Mouse (Mus musculus): Measurements from ENCODE around the gene Plcl2. TPM values are rescaled to one million over a fixed set of nuclear protein-coding genes. Genes with fewer than 3 reads are reported as not detected.
"Not testable (repeated sequence)": the region's sequence is repeated elsewhere in the genome, so short reads cannot be mapped to it uniquely, and the experiment has no call there.

The Plcl2 gene
- polyA plus RNA-seq, 1 experiment from 2014 or later: 7.7 TPM

- 79% methylated on average over 4 of the region's 4 CpGs for WGBS
- Histone ChIP-seq H3K9ac (replicated peaks) (no peak overlapping the region), H3K27ac (replicated peaks) (no peak overlapping the region)
Observed at GRCm38 (mm10) chr17:50515926-50516325, 6.7 kb downstream of the Plcl2 start.

GRCm38 (mm10) chr17:50517781-50518415, 8.7 kb downstream of the Plcl2 start:
- H3K27me3 ChIP-seq: no peaks in the 10 kb centered on the region
- H3K4me2 ChIP-seq (replicated peaks): no peak overlapping the region
- no peak overlapping the region for H3K9ac ChIP-seq (replicated peaks)
- H3K36me3 ChIP-seq: no peaks in the 10 kb centered on the region
- no peaks in the 10 kb centered on the region for H3K9me3 ChIP-seq
- 82% methylated on average over 6 of the region's 6 CpGs for WGBS
- no peak overlapping the region for H3K4me3 ChIP-seq
- peaks cover 10% of the 10 kb centered on the region for H3K4me1 ChIP-seq
- no peak overlapping the region for H3K27ac ChIP-seq (replicated peaks)
- ATAC-seq (ENCODE audit: low FRiP score, low read depth): no peak

More at GRCm38 (mm10) chr17:50515926-50516325, 6.7 kb downstream of the Plcl2 start:
- peaks cover 12% of the 10 kb centered on the region for H3K4me1 ChIP-seq
- H3K9me3 ChIP-seq: no peaks in the 10 kb centered on the region
- no peaks in the 10 kb centered on the region for H3K27me3 ChIP-seq
- H3K4me3 ChIP-seq: no peak overlapping the region
- no peak overlapping the region for H3K4me2 ChIP-seq (replicated peaks)
- H3K36me3 ChIP-seq: no peaks in the 10 kb centered on the region
- no peak for ATAC-seq (ENCODE audit: low FRiP score, low read depth)

GRCm38 (mm10) chr17:50519588-50519987, 10.4 kb downstream of the Plcl2 start:
- Histone ChIP-seq H3K36me3 (no peaks in the 10 kb centered on the region), H3K4me1 (0 out of 2 replicates have a peak, but pooled peaks cover 4% of the 10 kb centered on the region), H3K9ac (replicated peaks) (no peak overlapping the region), H3K4me2 (replicated peaks) (no peak overlapping the region), H3K9me3 (no peaks in the 10 kb centered on the region), H3K4me3 (no peak overlapping the region), H3K27ac (replicated peaks) (no peak overlapping the region), H3K27me3 (no peaks in the 10 kb centered on the region)
- WGBS: 92% methylated on average over 5 of the region's 5 CpGs
- ATAC-seq (ENCODE audit: low FRiP score, low read depth): no peak

GRCm38 (mm10) chr17:50522473-50523083, 13.4 kb downstream of the Plcl2 start:
- Histone ChIP-seq H3K9ac (replicated peaks) (no peak overlapping the region), H3K9me3 (no peaks in the 10 kb centered on the region), H3K27ac (replicated peaks) (no peak overlapping the region), H3K4me1 (peaks cover 10% of the 10 kb centered on the region), H3K27me3 (no peaks in the 10 kb centered on the region), H3K4me3 (no peak overlapping the region), H3K36me3 (no peaks in the 10 kb centered on the region), H3K4me2 (replicated peaks) (no peak overlapping the region)
- 89% methylated on average over 5 of the region's 5 CpGs for WGBS
- ATAC-seq (ENCODE audit: low FRiP score, low read depth): no peak

GRCm38 (mm10) chr17:50524970-50525369, 15.8 kb downstream of the Plcl2 start:
- Histone ChIP-seq H3K27ac (replicated peaks) (no peak overlapping the region), H3K4me2 (replicated peaks) (no peak overlapping the region), H3K9ac (replicated peaks) (no peak overlapping the region), H3K9me3 (no peaks in the 10 kb centered on the region), H3K27me3 (no peaks in the 10 kb centered on the region), H3K36me3 (no peaks in the 10 kb centered on the region), H3K4me1 (peaks cover 10% of the 10 kb centered on the region), H3K4me3 (no peak overlapping the region)
- WGBS: 74% methylated on average over 6 of the region's 6 CpGs
- no peak for ATAC-seq (ENCODE audit: low FRiP score, low read depth)

- Histone ChIP-seq H3K36me3 (no peaks in the 10 kb centered on the region), H3K27ac (replicated peaks) (no peak overlapping the region), H3K4me2 (replicated peaks) (no peak overlapping the region), H3K4me3 (no peak overlapping the region), H3K9ac (replicated peaks) (no peak overlapping the region), H3K27me3 (no peaks in the 10 kb centered on the region), H3K9me3 (no peaks in the 10 kb centered on the region), H3K4me1 (peaks cover 10% of the 10 kb centered on the region)
- 35% methylated on average over 2 of the region's 2 CpGs for WGBS
- ATAC-seq (ENCODE audit: low FRiP score, low read depth): no peak
Observed at GRCm38 (mm10) chr17:50525821-50526220, 16.6 kb downstream of the Plcl2 start.

GRCm38 (mm10) chr17:50530089-50530488, 20.9 kb downstream of the Plcl2 start:
- WGBS: 91% methylated on average over 8 of the region's 8 CpGs
- Histone ChIP-seq H3K27ac (replicated peaks) (no peak overlapping the region), H3K36me3 (no peaks in the 10 kb centered on the region), H3K9ac (replicated peaks) (no peak overlapping the region), H3K4me2 (replicated peaks) (no peak overlapping the region), H3K4me3 (no peak overlapping the region), H3K4me1 (peaks cover 8% of the 10 kb centered on the region), H3K27me3 (no peaks in the 10 kb centered on the region), H3K9me3 (no peaks in the 10 kb centered on the region)
- no peak for ATAC-seq (ENCODE audit: low FRiP score, low read depth)

- not testable (repeated sequence) for H3K27ac ChIP-seq (replicated peaks); H3K27me3 ChIP-seq; H3K4me3 ChIP-seq; H3K4me1 ChIP-seq; H3K9me3 ChIP-seq; H3K4me2 ChIP-seq (replicated peaks); H3K36me3 ChIP-seq; H3K9ac ChIP-seq (replicated peaks); ATAC-seq (ENCODE audit: low FRiP score, low read depth)
- 89% methylated on average over 2 of the region's 2 CpGs for WGBS
Observed at GRCm38 (mm10) chr17:50534889-50535288, 25.7 kb downstream of the Plcl2 start.

GRCm38 (mm10) chr17:50536409-50537194, 27.4 kb downstream of the Plcl2 start:
- H3K27me3 ChIP-seq: no peaks in the 10 kb centered on the region

GRCm38 (mm10) chr17:50537786-50538185, 28.6 kb downstream of the Plcl2 start:
- no peaks in the 10 kb centered on the region for H3K27me3 ChIP-seq

More at GRCm38 (mm10) chr17:50536409-50537194, 27.4 kb downstream of the Plcl2 start:
- WGBS: 92% methylated on average over 4 of the region's 4 CpGs
- Histone ChIP-seq H3K27ac (replicated peaks) (no peak overlapping the region), H3K36me3 (no peaks in the 10 kb centered on the region), H3K9me3 (no peaks in the 10 kb centered on the region), H3K9ac (replicated peaks) (no peak overlapping the region), H3K4me2 (replicated peaks) (no peak overlapping the region), H3K4me3 (no peak overlapping the region), H3K4me1 (no peaks in the 10 kb centered on the region)
- ATAC-seq (ENCODE audit: low FRiP score, low read depth): no peak

GRCm38 (mm10) chr17:50544860-50545259, 35.7 kb downstream of the Plcl2 start:
- H3K4me3 ChIP-seq: no peak overlapping the region
- no peak for ATAC-seq (ENCODE audit: low FRiP score, low read depth)
- H3K27me3 ChIP-seq: no peaks in the 10 kb centered on the region
- H3K9me3 ChIP-seq: peaks cover 3% of the 10 kb centered on the region; the same call in 1 of the 2 replicates
- no peak overlapping the region for H3K27ac ChIP-seq (replicated peaks)
- no peak overlapping the region for H3K9ac ChIP-seq (replicated peaks)
- no peaks in the 10 kb centered on the region for H3K36me3 ChIP-seq
- 94% methylated on average over 1 of the region's 1 CpGs for WGBS
- H3K4me1 ChIP-seq: no peaks in the 10 kb centered on the region
- H3K4me2 ChIP-seq (replicated peaks): no peak overlapping the region

More at GRCm38 (mm10) chr17:50537786-50538185, 28.6 kb downstream of the Plcl2 start:
- no peaks in the 10 kb centered on the region for H3K36me3 ChIP-seq
- 85% methylated on average over 2 of the region's 2 CpGs for WGBS
- H3K27ac ChIP-seq (replicated peaks): no peak overlapping the region
- no peak overlapping the region for H3K4me3 ChIP-seq
- no peak for ATAC-seq (ENCODE audit: low FRiP score, low read depth)
- H3K9me3 ChIP-seq: peaks cover 3% of the 10 kb centered on the region; the same call in 1 of the 2 replicates
- no peak overlapping the region for H3K9ac ChIP-seq (replicated peaks)
- no peaks in the 10 kb centered on the region for H3K4me1 ChIP-seq
- H3K4me2 ChIP-seq (replicated peaks): no peak overlapping the region

GRCm38 (mm10) chr17:50545274-50545673, 36.1 kb downstream of the Plcl2 start:
- WGBS: 76% methylated on average over 6 of the region's 6 CpGs
- H3K9ac ChIP-seq (replicated peaks): no peak overlapping the region
- no peaks in the 10 kb centered on the region for H3K27me3 ChIP-seq
- H3K4me2 ChIP-seq (replicated peaks): no peak overlapping the region
- H3K4me1 ChIP-seq: no peaks in the 10 kb centered on the region
- H3K9me3 ChIP-seq: peaks cover 3% of the 10 kb centered on the region; the same call in 1 of the 2 replicates
- ATAC-seq (ENCODE audit: low FRiP score, low read depth): no peak
- no peak overlapping the region for H3K4me3 ChIP-seq
- H3K27ac ChIP-seq (replicated peaks): no peak overlapping the region
- no peaks in the 10 kb centered on the region for H3K36me3 ChIP-seq
